Mouse (Mus musculus): Measurements from ENCODE around the gene Ajuba. TPM values are rescaled to one million over a fixed set of nuclear protein-coding genes. Genes with fewer than 3 reads are reported as not detected.

Ajuba gene
- polyA plus RNA-seq, 2 experiments from 2014 or later, result 0.20 TPM; not detected in 1

GRCm38 (mm10) chr14:54591056-54591455 lies 13.7 kb upstream of the Ajuba start:
- ATAC-seq, result no peak

DNA sequence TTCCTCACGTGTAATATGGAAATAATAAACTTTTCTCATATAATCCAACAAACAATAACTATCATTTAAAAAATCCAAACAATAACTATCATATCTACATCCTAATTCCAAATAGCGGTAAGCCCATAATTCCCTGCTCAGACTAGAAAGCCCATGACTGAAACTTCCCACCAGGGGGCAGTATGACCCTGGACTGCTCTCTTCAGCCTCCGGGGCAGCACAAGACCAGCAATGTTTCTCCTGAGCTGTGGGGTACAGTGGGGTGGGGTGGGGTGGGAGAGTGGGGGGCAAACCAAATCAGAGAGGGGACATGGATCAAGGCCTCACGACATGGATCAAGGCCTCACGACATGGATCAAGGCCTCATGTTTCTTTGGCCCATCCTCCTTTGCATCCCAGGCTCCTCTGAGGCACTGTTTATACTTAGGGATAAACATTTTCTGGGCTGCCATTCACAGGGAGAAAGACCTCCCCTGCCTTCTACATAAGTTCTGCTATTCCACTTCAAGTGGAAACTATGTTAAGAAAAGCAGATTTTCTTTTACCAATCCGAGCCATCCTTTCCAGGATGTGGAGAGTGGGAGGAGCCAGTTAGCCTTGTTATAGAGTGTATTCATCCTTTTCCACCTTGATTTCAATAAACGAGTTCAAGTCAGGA lies 6.5 kb upstream of the Ajuba start:
- no peak for ATAC-seq

GRCm38 (mm10) chr14:54582536-54582935 lies 5.2 kb upstream of the Ajuba start:
- ATAC-seq, result no peak

- no peak for ATAC-seq
These were observed 2.3 kb upstream of the Ajuba start for GRCm38 (mm10) chr14:54579638-54580037.

DNA sequence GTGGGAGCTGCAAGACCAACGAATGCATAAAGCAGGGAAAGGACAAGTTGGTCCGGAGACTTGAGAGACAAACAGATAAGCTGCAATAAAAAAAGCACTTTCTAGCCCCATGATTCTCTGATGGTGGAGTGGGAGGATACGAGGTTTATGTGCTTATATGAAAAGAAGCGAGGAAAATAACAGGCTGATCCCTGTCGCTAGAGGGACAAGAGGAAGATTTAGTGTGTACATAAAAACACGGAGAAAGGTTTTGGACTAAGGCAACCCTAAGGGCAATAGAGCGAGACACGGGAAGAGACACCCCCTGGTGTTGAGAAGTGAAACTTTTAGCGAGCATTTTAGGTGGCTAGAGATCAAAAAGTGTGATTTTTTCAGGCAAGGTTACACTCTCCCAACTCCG lies 705 bp upstream of the Ajuba start:
- ATAC-seq, result peak; percentile 80

DNA sequence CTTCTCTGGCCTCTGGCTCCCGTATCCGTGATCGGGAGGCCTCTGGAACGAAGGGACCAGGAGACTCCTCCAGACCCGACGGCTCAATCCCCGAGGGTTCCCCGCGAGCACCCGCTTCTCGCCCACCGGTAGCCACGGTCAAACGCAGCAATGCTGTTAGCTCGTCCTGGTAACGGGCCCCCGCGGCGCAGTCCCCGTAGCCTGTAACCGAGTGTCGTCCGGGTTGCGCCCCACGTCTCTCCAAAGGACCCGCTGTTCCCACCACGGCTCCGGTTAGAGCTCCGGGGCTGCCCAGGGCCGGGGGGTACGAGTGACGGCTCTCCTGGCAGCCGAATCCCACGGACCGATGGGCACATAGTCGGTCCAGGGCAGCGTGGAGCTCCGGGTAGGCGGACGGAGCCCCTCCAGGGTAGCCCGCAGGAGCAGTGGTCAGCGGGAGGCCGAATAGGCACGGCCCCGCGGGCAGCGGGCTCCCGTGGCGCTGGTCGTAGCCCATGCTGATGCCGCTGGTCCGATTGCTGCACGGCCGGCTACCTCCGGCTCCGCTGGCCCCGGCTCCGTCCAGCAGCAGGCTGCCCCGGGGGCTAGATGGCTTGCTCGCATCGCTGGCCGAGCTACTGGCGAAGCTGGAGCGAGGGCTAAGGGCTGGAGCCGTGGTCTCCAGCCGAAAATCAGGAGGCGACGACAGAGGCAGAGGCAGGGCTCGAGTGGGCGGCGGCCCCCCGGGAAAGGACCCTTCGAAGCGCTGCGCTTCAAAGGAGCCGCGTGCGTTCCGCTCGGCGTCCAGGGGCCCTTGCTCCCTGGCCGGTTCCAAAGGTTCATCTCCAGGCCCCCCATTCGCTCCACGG lies 893 bp downstream of the Ajuba start:
- no peak for ATAC-seq

- ATAC-seq, result no peak
These were observed 1.7 kb downstream of the Ajuba start for GRCm38 (mm10) chr14:54575631-54576030.

DNA sequence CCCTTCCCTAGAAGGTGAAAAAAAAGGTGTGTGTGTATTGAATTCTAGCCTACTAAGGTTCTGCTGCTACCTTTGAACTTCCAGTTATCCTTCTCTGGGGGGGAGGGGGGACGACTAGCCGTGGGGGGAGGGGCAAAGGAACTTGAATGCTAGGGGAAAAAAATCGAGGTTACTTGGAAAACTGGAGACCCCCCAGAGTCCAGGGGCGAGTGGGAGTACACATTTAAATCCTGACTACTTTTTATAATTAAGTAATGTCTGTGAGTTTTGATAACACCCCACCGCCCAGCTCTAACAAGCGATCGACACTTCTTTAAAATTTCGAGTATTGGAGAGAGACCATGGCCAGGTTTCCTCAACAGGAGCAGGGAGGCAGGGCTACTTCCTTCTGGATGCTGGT lies 2.3 kb downstream of the Ajuba start:
- ATAC-seq, result no peak

- ATAC-seq, result no peak
These were observed 3.1 kb downstream of the Ajuba start for GRCm38 (mm10) chr14:54574253-54574652.

DNA sequence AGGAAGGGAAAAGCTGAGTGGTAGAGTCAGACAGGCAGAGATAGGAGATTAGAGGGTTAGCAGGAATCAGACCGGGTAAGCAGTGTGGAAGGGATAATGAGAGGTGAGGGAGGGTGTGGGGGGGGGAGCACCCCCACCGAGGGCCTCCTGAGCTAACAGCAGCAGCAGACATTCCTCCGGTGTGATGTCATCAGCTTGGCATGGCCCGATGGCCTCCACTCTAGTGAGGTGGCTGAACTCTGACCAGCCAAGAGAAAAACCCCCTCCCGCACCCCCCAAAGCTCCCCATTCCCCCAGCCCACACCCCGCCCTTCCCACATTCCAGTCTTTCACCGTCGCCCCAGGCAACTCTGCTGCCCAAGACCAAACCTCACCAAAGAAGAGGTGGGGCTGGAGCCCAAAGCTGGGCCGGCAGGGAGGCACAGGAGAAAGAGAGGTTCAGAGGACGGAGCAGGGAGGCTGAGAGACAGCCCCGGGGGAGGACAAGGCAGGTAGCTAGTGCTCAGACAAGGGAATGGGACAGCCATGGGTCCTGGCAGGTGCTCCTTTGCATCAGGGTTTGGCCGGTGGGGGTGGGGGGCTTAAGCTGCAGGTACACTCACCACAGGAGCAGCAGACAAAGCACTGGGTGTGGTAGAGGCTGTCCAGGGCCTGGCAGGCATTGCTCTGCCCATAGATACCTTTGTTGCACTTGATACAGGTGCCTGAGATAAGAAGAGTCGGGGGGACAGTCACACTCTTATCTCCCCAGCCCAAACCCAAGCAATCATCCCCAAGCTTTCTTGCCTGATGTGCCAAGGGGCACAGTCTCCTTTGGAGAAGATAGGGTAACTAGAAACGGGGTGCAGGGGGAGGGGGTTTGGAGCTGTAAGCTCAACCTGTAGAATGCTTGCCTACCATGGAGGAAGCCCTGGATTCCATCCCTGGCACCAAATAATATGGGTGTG lies 4.3 kb downstream of the Ajuba start:
- no peak for ATAC-seq

GRCm38 (mm10) chr14:54572122-54572521 lies 5.2 kb downstream of the Ajuba start:
- ATAC-seq, result no peak

- ATAC-seq, result no peak
These were observed 7.6 kb downstream of the Ajuba start for GRCm38 (mm10) chr14:54569451-54570392.

- ATAC-seq, result no peak
These were observed 8.5 kb downstream of the Ajuba start for GRCm38 (mm10) chr14:54568694-54569414.

DNA sequence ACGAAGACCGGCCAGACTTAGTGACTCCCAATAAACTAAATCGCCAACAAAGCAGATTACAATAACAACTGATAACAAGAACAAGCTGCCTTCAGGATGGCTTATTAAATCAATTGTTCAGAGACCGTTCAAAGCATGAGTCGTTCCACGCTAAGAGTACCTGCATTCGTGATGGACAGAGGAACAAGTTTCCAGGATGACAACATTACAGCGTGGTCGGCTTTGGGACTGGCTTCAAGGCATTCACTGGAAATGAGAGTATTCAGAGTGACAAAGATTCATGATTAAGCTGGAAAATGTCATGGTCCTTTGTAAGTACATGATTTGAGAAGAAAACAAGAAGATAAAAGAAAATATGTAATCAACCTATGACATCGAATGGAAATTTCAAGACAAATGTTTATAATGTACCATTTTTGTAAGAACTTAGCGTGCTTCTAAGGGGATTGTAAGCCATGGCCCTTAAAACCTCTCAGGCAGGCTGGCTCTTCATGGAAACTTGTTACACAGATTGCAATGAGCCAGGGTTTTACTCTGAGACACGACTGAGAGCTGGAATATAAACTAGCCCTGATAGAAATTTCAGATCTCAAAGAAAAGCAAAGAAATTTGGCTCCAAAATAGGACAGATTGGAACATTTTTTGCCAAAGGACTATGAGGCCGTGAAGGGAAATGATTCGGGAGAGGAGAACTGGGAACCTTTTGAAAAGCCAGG lies 16.7 kb downstream of the Ajuba start:
- no peak for ATAC-seq

DNA sequence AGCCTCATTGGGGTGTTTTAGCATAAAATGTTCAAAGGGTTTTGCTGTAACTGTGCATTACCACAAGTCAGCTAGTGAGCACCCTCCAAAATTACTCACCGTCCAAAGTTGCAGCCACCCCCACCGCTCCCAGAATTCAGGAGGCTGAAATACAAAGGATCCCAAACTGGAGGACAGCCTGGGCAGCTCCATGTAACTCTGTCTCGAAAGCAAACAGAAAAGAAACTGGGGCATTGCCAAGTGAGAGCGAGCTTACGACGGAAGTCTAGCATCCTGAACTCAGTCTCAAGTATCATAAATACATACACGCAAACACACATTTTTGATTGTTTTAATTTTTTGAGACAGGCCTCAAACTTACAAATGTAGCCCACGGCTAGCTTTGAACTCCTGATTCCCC lies 20.0 kb downstream of the Ajuba start:
- no peak for ATAC-seq

GRCm38 (mm10) chr14:54553975-54554769 lies 23.2 kb downstream of the Ajuba start, which contains the start of gene Haus4:
Gene Haus4, minus strand, starts transcription at chr14:54554616.
- ATAC-seq, result peak; percentile 77

- ATAC-seq, result no peak
These were observed 23.8 kb downstream of the Ajuba start for GRCm38 (mm10) chr14:54553454-54553974.

DNA sequence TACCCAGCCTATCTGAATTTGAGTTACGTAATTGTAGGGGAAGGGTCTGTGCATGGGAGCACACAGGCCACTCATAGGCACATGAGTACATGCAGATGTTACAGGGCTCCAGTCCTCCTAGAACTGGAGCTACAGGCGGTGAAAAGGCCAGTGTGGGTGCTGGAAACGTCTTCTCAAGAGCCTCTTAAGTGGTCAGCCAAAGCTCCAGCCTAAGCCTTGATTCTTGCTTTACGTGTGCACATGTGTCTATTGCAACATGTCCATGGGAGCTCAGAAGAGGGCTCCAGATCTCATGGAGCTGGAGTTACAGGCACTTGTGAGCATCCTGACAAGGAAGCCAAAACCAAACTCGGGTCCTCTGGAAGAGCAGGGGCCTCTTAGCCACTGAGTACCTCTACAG lies 32.7 kb downstream of the Ajuba start:
- ATAC-seq, result no peak

- ATAC-seq, result no peak
These were observed 36.6 kb downstream of the Ajuba start for GRCm38 (mm10) chr14:54540771-54541170.
